Mouse (Mus musculus) hindbrain, embryonic 16.5 days (tissue): ENCODE results near the gene Dach1. TPM values are rescaled to one million over a fixed set of nuclear protein-coding genes. Genes with fewer than 3 reads are reported as not detected.

Experiments
- ATAC-seq: fragments of 200-750 bp; cut with Nextera tagmentation; 2 replicates; pipeline ENCODE4 v1.8.0; 2017; ENCODE audit warnings: moderate TSS enrichment, moderate library complexity
- H3K27ac ChIP-seq: fragments of 300-500 bp; sonication (generic); 2 replicates; pipeline ENCODE4 v1.5.1; 2014; ENCODE audit warnings: low read depth, mild to moderate bottlenecking, control low read depth, low read length, moderate library complexity
- H3K27me3 ChIP-seq: fragments of 300-500 bp; sonication (generic); replicated peaks from 2 replicates; pipeline ENCODE4 v1.6.1; 2014; ENCODE audit warnings: low read length; ENCODE audit not compliant: control insufficient read depth, insufficient read depth
- H3K36me3 ChIP-seq: fragments of 300-500 bp; sonication (generic); 2 replicates; pipeline ENCODE4 v1.6.1; 2014; ENCODE audit warnings: mild to moderate bottlenecking, low read length, moderate library complexity, mixed read lengths; ENCODE audit not compliant: control insufficient read depth, insufficient read depth
- H3K4me1 ChIP-seq: fragments of 300-500 bp; sonication (generic); 2 replicates; pipeline ENCODE4 v1.6.1; 2014; ENCODE audit warnings: low read depth, low read length; ENCODE audit not compliant: control insufficient read depth, insufficient read depth
- H3K4me2 ChIP-seq: fragments of 300-500 bp; sonication (generic); 2 replicates; pipeline ENCODE4 v1.6.1; 2014; ENCODE audit warnings: mild to moderate bottlenecking, low read length, control low read depth, moderate library complexity
- H3K4me3 ChIP-seq: fragments of 300-500 bp; sonication (generic); 2 replicates; pipeline ENCODE4 v1.5.1; 2014; ENCODE audit warnings: mild to moderate bottlenecking, low read length, control low read depth, moderate library complexity
- H3K9ac ChIP-seq: fragments of 300-500 bp; sonication (generic); 2 replicates; pipeline ENCODE4 v1.6.1; 2014; ENCODE audit warnings: low read depth, mild to moderate bottlenecking, control low read depth, low read length, moderate library complexity
- H3K9me3 ChIP-seq: fragments of 300-500 bp; sonication (generic); 2 replicates; pipeline ENCODE4 v1.6.1; 2014; ENCODE audit warnings: mild to moderate bottlenecking, low read length, moderate library complexity; ENCODE audit not compliant: control insufficient read depth
- WGBS: fragments of 180-500 bp; shearing (Covaris S2); extraction: QIAGEN DNeasy Blood & Tissue Kit; methylation state at CpG from one replicate; pipeline ENCODE4 v1.1.7; 2014; 5-methylcytosine and 5-hydroxymethylcytosine counted together
- polyA plus RNA-seq: library from polyadenylated mRNA; unstranded; fragments of >200 nt; fragmentation: Nextera tagmentation; extraction: Ambion mirVana; gene quantifications from 2 replicates; pipeline ENCODE4 v1.2.1, GENCODE M21; 2015

Dach1 gene
- polyA plus RNA-seq, 1 experiment from 2014 or later = 14.4 TPM

GRCm38 (mm10) chr14:98167186-98168038 lies 2.2 kb downstream of the Dach1 start:
- Histone ChIP-seq H3K9me3 (no peaks in the 10 kb centered on the region), H3K4me2 (peak overlapping the region; percentile 82), H3K27ac (peak overlapping the region; percentile 94), H3K27me3 (no peaks in the 10 kb centered on the region), H3K4me3 (peak overlapping the region; percentile 81), H3K4me1 (peaks cover 5% of the 10 kb centered on the region), H3K36me3 (no peaks in the 10 kb centered on the region), H3K9ac (peak overlapping the region; percentile 92)
- ATAC-seq = peak; percentile 35
- under 1% methylated on average over 33 of the region's 33 CpGs for WGBS

- peaks cover 2% of the 10 kb centered on the region for H3K4me1 ChIP-seq
- WGBS = 37% methylated on average over 10 of the region's 10 CpGs
- peak overlapping the region; percentile 92 for H3K9ac ChIP-seq
- H3K4me2 ChIP-seq = peak overlapping the region; percentile 82
- no peak for ATAC-seq
- H3K9me3 ChIP-seq = no peaks in the 10 kb centered on the region
- H3K27ac ChIP-seq = peak overlapping the region; percentile 94; the same call in 1 of the 2 replicates
- no peaks in the 10 kb centered on the region for H3K27me3 ChIP-seq
- H3K36me3 ChIP-seq = no peaks in the 10 kb centered on the region
- H3K4me3 ChIP-seq = peak overlapping the region; percentile 81
Observed at GRCm38 (mm10) chr14:98166318-98166976, 3.1 kb downstream of the Dach1 start.

GRCm38 (mm10) chr14:98156753-98157152 lies 12.8 kb downstream of the Dach1 start:
- WGBS = 25% methylated on average over 7 of the region's 7 CpGs
- Histone ChIP-seq H3K27me3 (no peaks in the 10 kb centered on the region), H3K4me2 (no peak overlapping the region), H3K9ac (no peak overlapping the region), H3K27ac (no peak overlapping the region), H3K4me3 (no peak overlapping the region), H3K9me3 (no peaks in the 10 kb centered on the region), H3K4me1 (peaks cover 7% of the 10 kb centered on the region; the same call in 1 of the 2 replicates), H3K36me3 (no peaks in the 10 kb centered on the region)
- no peak for ATAC-seq

- Histone ChIP-seq H3K9ac (no peak overlapping the region), H3K4me3 (no peak overlapping the region), H3K4me1 (peaks cover 7% of the 10 kb centered on the region; the same call in 1 of the 2 replicates), H3K27me3 (no peaks in the 10 kb centered on the region), H3K4me2 (peak overlapping the region; percentile 21), H3K36me3 (no peaks in the 10 kb centered on the region), H3K27ac (no peak overlapping the region), H3K9me3 (no peaks in the 10 kb centered on the region)
- 0 out of 2 replicates have a peak, but pooled peaks have one; percentile 13 for ATAC-seq
- 35% methylated on average over 7 of the region's 7 CpGs for WGBS
Observed at GRCm38 (mm10) chr14:98155725-98156392, 13.7 kb downstream of the Dach1 start.

GRCm38 (mm10) chr14:98154832-98155422 lies 14.6 kb downstream of the Dach1 start:
- Histone ChIP-seq H3K27me3 (no peaks in the 10 kb centered on the region), H3K9ac (no peak overlapping the region), H3K4me3 (no peak overlapping the region), H3K4me2 (no peak overlapping the region; the same call in 1 of the 2 replicates), H3K4me1 (peaks cover 7% of the 10 kb centered on the region; the same call in 1 of the 2 replicates), H3K9me3 (no peaks in the 10 kb centered on the region), H3K27ac (no peak overlapping the region), H3K36me3 (no peaks in the 10 kb centered on the region)
- whole genome bisulfite sequencing = 17% methylated on average over 7 of the region's 7 CpGs
- peak; percentile 76 for ATAC-seq

GRCm38 (mm10) chr14:98141758-98142157 lies 27.8 kb downstream of the Dach1 start:
- H3K27me3 ChIP-seq = no peaks in the 10 kb centered on the region
- peaks cover 3% of the 10 kb centered on the region; the same call in 1 of the 2 replicates for H3K4me1 ChIP-seq
- WGBS = 36% methylated on average over 2 of the region's 2 CpGs
- no peak overlapping the region for H3K4me2 ChIP-seq
- no peaks in the 10 kb centered on the region for H3K36me3 ChIP-seq
- no peak for ATAC-seq
- no peak overlapping the region for H3K9ac ChIP-seq
- no peak overlapping the region for H3K4me3 ChIP-seq
- no peak overlapping the region for H3K27ac ChIP-seq
- no peaks in the 10 kb centered on the region for H3K9me3 ChIP-seq

GRCm38 (mm10) chr14:98138873-98139665 lies 30.5 kb downstream of the Dach1 start:
- Histone ChIP-seq H3K27me3 (no peaks in the 10 kb centered on the region), H3K9ac (no peak overlapping the region), H3K4me1 (peaks cover 3% of the 10 kb centered on the region; the same call in 1 of the 2 replicates), H3K27ac (no peak overlapping the region), H3K4me3 (no peak overlapping the region), H3K9me3 (no peaks in the 10 kb centered on the region), H3K4me2 (no peak overlapping the region), H3K36me3 (no peaks in the 10 kb centered on the region)
- WGBS = 48% methylated on average over 3 of the region's 3 CpGs
- no peak for ATAC-seq

GRCm38 (mm10) chr14:98134546-98134945 lies 35.0 kb downstream of the Dach1 start:
- Histone ChIP-seq H3K9me3 (no peaks in the 10 kb centered on the region), H3K9ac (no peak overlapping the region), H3K4me1 (peaks cover 3% of the 10 kb centered on the region; the same call in 1 of the 2 replicates), H3K4me2 (no peak overlapping the region), H3K27ac (no peak overlapping the region), H3K27me3 (no peaks in the 10 kb centered on the region), H3K36me3 (no peaks in the 10 kb centered on the region), H3K4me3 (no peak overlapping the region)
- ATAC-seq = no peak
- WGBS = 36% methylated on average over 4 of the region's 4 CpGs
